In genomic region chr3:131138224-131138623, GRCm38 (mm10) we compare ENCODE assay signal across 22 mouse cellular contexts. TPM values are rescaled to one million over a fixed set of nuclear protein-coding genes. Genes with fewer than 3 reads are reported as not detected.
DNase-seq lines count a peak whose midpoint lies in the region; ATAC-seq lines count a peak whose summit lies in the region.
"Had no signal": no experiment of that assay in that cellular context is flagged by ENCODE, and none has a peak within 500 bp of the region (broad histone marks: within the 10 kb centered on the region; RNA-seq: fewer than 3 reads in every experiment).

No protein-coding gene starts in this region.

- H3K4me2 ChIP-seq in forebrain, embryonic 13.5 days = no peak overlapping the region
- 0 out of 2 replicates have a peak overlapping the region, but pooled peaks have one; percentile 5 for H3K4me2 ChIP-seq in heart, embryonic 15.5 days
- H3K4me2 ChIP-seq in midbrain, embryonic 12.5 days (replicated peaks) = peak overlapping the region; percentile 46
- H3K4me2 ChIP-seq: neural tube, embryonic 12.5 days had no signal

- no peak for DNase-seq in forebrain, embryonic 10.5 days (ENCODE audit: extremely low spot score, low spot score)
- no peak for DNase-seq in heart, postnatal 4 days
- DNase-seq in urinary bladder, postnatal 36 days (ENCODE audit: low spot score in 2 of 2) = no peak
- no peak for DNase-seq in adrenal gland, adult (ENCODE audit: inconsistent age in 2 of 2, low spot score in 1 of 2)
- no peak for DNase-seq in lung, postnatal 10 days
- DNase-seq: adrenal gland, postnatal 14 days; cerebellum, adult 2 months; gastrocnemius, adult 2 months; heart, adult 18-20 months; kidney, adult 8-10 months; kidney, postnatal 36 days; layer of hippocampus, adult 9-11 months; liver; lung, adult 18-20 months; lung, postnatal 4 days; thymus, adult 18-20 months had no signal

- ATAC-seq in forebrain, embryonic 13.5 days = no peak
- no peak for ATAC-seq in heart, embryonic 15.5 days (replicated peaks; ENCODE audit: insufficient number of reproducible peaks, insufficient read depth, low FRiP score, low read depth)
- no peak for ATAC-seq in midbrain, embryonic 12.5 days (ENCODE audit: low FRiP score, low read depth)
- ATAC-seq: forebrain, embryonic 16.5 days had no signal

- peak overlapping the region; percentile 83 for H3K27ac ChIP-seq in forebrain, embryonic 10.5 days
- H3K27ac ChIP-seq in forebrain, embryonic 13.5 days = no peak overlapping the region
- H3K27ac ChIP-seq in heart, embryonic 15.5 days = peak overlapping the region; percentile 60
- H3K27ac ChIP-seq in midbrain, embryonic 12.5 days (replicated peaks) = peak overlapping the region; percentile 42; the same call in 1 of the 2 replicates
- H3K27ac ChIP-seq: gastrocnemius, adult 2 months; neural tube, embryonic 12.5 days had no signal

- no peaks in the 10 kb centered on the region for H3K9me3 ChIP-seq in forebrain, embryonic 10.5 days
- H3K9me3 ChIP-seq in forebrain, embryonic 13.5 days (replicated peaks) = no peaks in the 10 kb centered on the region
- no peaks in the 10 kb centered on the region for H3K9me3 ChIP-seq in heart, embryonic 15.5 days (replicated peaks)
- H3K9me3 ChIP-seq in midbrain, embryonic 12.5 days = no peaks in the 10 kb centered on the region
- H3K9me3 ChIP-seq: neural tube, embryonic 12.5 days had no signal

- peaks cover 4% of the 10 kb centered on the region; the same call in 1 of the 2 replicates for H3K27me3 ChIP-seq in forebrain, embryonic 10.5 days (ENCODE audit: poor library complexity, severe bottlenecking)
- no peaks in the 10 kb centered on the region for H3K27me3 ChIP-seq in forebrain, embryonic 13.5 days
- no peaks in the 10 kb centered on the region for H3K27me3 ChIP-seq in heart, embryonic 15.5 days
- H3K27me3 ChIP-seq in midbrain, embryonic 12.5 days = peaks cover 9% of the 10 kb centered on the region; the same call in 1 of the 2 replicates

- H3K9ac ChIP-seq in forebrain, embryonic 13.5 days = no peak overlapping the region
- no peak overlapping the region for H3K9ac ChIP-seq in heart, embryonic 15.5 days
- H3K9ac ChIP-seq in midbrain, embryonic 12.5 days (replicated peaks) = no peak overlapping the region
- H3K9ac ChIP-seq: neural tube, embryonic 12.5 days had no signal

- WGBS in forebrain, embryonic 10.5 days = 71% methylated on average over 9 of the region's 9 CpGs
- WGBS in forebrain, embryonic 13.5 days = 43% methylated on average over 9 of the region's 9 CpGs
- WGBS in heart, embryonic 15.5 days = 46% methylated on average over 9 of the region's 9 CpGs
- 53% methylated on average over 9 of the region's 9 CpGs for WGBS in midbrain, embryonic 12.5 days

- H3K4me3 ChIP-seq in forebrain, embryonic 10.5 days = no peak overlapping the region
- no peak overlapping the region for H3K4me3 ChIP-seq in forebrain, embryonic 13.5 days
- no peak overlapping the region for H3K4me3 ChIP-seq in heart, embryonic 15.5 days
- no peak overlapping the region for H3K4me3 ChIP-seq in midbrain, embryonic 12.5 days
- H3K4me3 ChIP-seq: gastrocnemius, adult 2 months; neural tube, embryonic 12.5 days had no signal

- H3K4me1 ChIP-seq in forebrain, embryonic 10.5 days = peaks cover 89% of the 10 kb centered on the region
- peaks cover 70% of the 10 kb centered on the region for H3K4me1 ChIP-seq in forebrain, embryonic 13.5 days
- peaks cover 37% of the 10 kb centered on the region for H3K4me1 ChIP-seq in heart, embryonic 15.5 days (replicated peaks)
- H3K4me1 ChIP-seq in midbrain, embryonic 12.5 days = peaks cover 65% of the 10 kb centered on the region

- H3K36me3 ChIP-seq in forebrain, embryonic 10.5 days (replicated peaks) = peaks cover 12% of the 10 kb centered on the region
- no peaks in the 10 kb centered on the region for H3K36me3 ChIP-seq in forebrain, embryonic 13.5 days (ENCODE audit: poor library complexity, severe bottlenecking)
- H3K36me3 ChIP-seq in heart, embryonic 15.5 days = no peaks in the 10 kb centered on the region
- 0 out of 2 replicates have a peak, but pooled peaks cover 7% of the 10 kb centered on the region for H3K36me3 ChIP-seq in midbrain, embryonic 12.5 days
- H3K36me3 ChIP-seq: neural tube, embryonic 12.5 days had no signal

RNA-seq across cellular contexts. Expression of gene Lef1, which starts 28.0 kb away (rescaled TPM):
- 48.3 and 50.7 TPM in 2 replicates for polyA plus RNA-seq in forebrain, embryonic 10.5 days (2016; fragmentation: Nextera tagmentation; extraction: Ambion mirVana)
- 24.8 and 27.6 TPM in 2 replicates for polyA plus RNA-seq in forebrain, embryonic 13.5 days (2015; fragmentation: Nextera tagmentation; extraction: Ambion mirVana)
- polyA plus RNA-seq in heart, embryonic 15.5 days (2015; fragmentation: Nextera tagmentation; extraction: Ambion mirVana) = 6.5 and 21.8 TPM in 2 replicates
- 1 to 10 TPM in 1 of 2 experiments, under 1 TPM in 1; 0.67 to 1.1 TPM for total RNA-seq in heart, postnatal 4 days (2021)
- polyA plus RNA-seq in midbrain, embryonic 12.5 days (2016; fragmentation: Nextera tagmentation; extraction: Ambion mirVana) = 97.0 and 103 TPM in 2 replicates
- total RNA-seq: common myeloid progenitor, adult 5-6 weeks had no signal
